Mouse (Mus musculus): ENCODE results near the gene Spsb4. TPM values are rescaled to one million over a fixed set of nuclear protein-coding genes. Genes with fewer than 3 reads are reported as not detected.

Spsb4 gene
- polyA plus RNA-seq, 1 experiment from 2014 or later = 23.5 TPM

DNA sequence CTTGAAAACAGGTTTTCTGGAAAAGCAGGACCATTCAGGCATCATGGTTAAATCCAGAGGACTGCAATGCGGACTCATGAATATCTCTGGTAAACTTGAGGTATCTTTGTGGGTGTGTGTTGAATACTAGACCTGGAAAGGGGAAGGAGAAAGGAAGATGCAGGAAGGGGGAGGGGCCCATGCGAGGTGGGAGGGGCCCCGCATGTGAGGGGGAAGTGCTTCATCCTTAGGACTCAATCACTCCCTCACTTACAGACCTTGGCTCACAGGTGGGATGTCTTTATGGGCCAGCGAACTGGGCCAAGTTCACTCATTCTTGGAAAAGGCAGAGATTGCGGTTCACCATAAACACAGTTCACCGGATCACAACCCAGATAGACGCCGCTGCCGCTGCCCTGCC is 4.9 kb downstream of the Spsb4 start:
- Histone ChIP-seq H3K4me1 (peaks cover 49% of the 10 kb centered on the region), H3K9ac (no peak overlapping the region), H3K27me3 (0 out of 2 replicates have a peak, but pooled peaks cover 12% of the 10 kb centered on the region), H3K36me3 (no peaks in the 10 kb centered on the region; the same call in 1 of the 2 replicates), H3K4me2 (no peak overlapping the region), H3K9me3 (no peaks in the 10 kb centered on the region), H3K4me3 (no peak overlapping the region), H3K27ac (no peak overlapping the region)
- 80% methylated on average over 9 of the region's 9 CpGs for WGBS
- no peak for ATAC-seq (ENCODE audit: insufficient number of reproducible peaks, low FRiP score, low TSS enrichment, low read depth)

DNA sequence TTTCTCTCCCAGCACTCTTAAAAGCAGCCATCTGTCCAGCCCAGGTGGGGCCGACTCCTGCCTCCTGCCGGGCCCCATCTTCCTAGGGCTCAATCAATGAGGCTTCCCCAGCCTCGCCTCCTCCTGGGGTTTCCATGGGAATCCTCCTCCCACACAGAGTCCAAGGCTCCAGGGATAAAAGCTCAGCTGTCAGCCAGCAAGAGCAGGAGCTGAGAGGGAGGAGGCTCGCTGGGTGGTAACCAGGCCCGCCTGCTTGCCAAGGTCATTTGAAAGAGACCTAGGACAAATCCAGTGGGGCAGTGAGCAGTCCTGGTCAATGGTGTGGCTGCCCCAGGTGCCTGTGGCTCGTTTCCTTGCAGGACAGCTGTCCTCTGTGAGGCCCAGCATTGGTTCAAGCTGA is 5.5 kb downstream of the Spsb4 start:
- no peak overlapping the region for H3K27ac ChIP-seq
- H3K4me3 ChIP-seq = no peak overlapping the region
- no peak overlapping the region for H3K9ac ChIP-seq
- H3K4me1 ChIP-seq = peaks cover 46% of the 10 kb centered on the region
- WGBS = 34% methylated on average over 6 of the region's 6 CpGs
- H3K36me3 ChIP-seq = no peaks in the 10 kb centered on the region; the same call in 1 of the 2 replicates
- ATAC-seq (ENCODE audit: insufficient number of reproducible peaks, low FRiP score, low TSS enrichment, low read depth) = no peak
- 0 out of 2 replicates have a peak, but pooled peaks cover 11% of the 10 kb centered on the region for H3K27me3 ChIP-seq
- H3K4me2 ChIP-seq = no peak overlapping the region
- no peaks in the 10 kb centered on the region for H3K9me3 ChIP-seq

DNA sequence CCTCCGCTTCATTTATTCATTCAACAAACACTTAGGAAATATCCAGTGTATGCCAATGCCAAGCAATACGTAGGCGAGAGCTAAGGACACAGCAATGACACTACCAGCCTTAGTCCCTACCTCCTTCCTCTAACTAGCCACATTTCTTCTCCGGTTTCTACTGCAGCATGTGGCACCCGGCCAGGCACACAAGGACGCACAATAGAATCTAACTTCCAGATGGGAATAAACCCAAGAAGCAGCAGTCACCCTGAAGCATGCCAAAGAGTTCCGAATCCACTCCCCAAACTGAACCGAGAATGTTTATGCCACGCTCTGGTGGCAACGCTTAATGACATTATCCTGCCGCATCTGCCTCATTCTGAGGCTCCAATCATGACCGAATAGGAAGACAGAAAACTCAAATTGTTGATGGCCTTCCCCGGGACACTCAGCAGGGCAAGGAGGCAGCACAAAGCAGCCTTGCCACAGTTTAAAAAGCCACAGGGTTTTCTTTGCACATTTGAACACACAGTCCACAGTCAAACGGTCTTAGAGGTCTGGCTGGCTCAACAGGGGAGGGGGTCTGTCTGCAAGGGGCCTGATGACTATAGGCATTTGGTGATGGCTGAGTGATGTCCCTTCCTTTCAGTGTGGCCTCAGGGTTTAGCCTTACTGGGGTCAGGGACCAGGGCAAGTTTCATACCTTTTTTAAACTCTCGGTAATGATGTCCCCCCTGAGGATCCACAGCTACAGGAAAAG is 7.0 kb downstream of the Spsb4 start:
- no peaks in the 10 kb centered on the region for H3K27me3 ChIP-seq
- H3K36me3 ChIP-seq = no peaks in the 10 kb centered on the region; the same call in 1 of the 2 replicates
- H3K27ac ChIP-seq = no peak overlapping the region
- H3K4me2 ChIP-seq = no peak overlapping the region
- peaks cover 31% of the 10 kb centered on the region for H3K4me1 ChIP-seq
- no peak overlapping the region for H3K9ac ChIP-seq
- 55% methylated on average over 15 of the region's 15 CpGs for WGBS
- H3K9me3 ChIP-seq = no peaks in the 10 kb centered on the region
- H3K4me3 ChIP-seq = no peak overlapping the region
- ATAC-seq (ENCODE audit: insufficient number of reproducible peaks, low FRiP score, low TSS enrichment, low read depth) = no peak

DNA sequence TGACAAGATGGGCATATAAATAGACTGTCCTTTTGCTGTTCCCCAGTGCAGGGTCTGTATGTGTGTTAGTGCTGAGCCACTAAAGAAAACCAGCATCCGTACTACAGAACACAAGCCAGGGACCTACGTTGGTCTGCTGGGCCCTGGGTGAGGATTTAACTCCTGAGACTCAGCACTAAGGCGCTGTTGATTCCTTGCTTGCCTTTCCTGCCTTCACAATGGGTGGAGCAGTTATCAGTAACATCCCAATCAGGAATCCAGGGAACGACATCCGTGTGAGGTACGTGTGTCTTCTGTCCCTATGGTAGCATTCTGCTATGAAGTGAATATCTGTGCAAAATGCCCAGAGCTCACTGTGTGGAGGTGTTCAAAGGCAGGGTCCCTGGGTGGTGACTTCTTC is 8.2 kb downstream of the Spsb4 start:
- H3K4me3 ChIP-seq = no peak overlapping the region
- 91% methylated on average over 6 of the region's 6 CpGs for WGBS
- no peak for ATAC-seq (ENCODE audit: insufficient number of reproducible peaks, low FRiP score, low TSS enrichment, low read depth)

DNA sequence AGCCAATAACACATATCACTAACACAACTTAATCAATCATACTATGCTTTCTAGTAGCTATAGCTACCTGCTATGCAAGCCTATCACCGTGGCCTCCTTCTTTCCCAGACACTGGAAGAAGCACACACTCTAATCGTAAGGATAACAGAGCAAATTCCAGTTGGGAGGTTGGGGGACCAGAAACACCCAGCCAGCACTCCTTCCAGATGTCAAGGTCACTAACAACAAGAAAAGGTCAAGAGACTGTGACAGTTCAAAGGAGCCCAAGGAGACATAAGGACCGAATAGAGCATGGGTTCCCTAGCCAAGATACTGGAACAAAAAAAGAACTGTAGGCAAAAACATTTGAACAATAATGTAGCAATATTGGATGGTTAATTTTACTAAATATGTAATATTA is 13.9 kb downstream of the Spsb4 start:
- H3K4me2 ChIP-seq = no peak overlapping the region
- peaks cover 8% of the 10 kb centered on the region for H3K4me1 ChIP-seq
- no peaks in the 10 kb centered on the region for H3K27me3 ChIP-seq
- WGBS = 31% methylated on average over 3 of the region's 3 CpGs
- ATAC-seq (ENCODE audit: insufficient number of reproducible peaks, low FRiP score, low TSS enrichment, low read depth) = no peak
- no peak overlapping the region for H3K4me3 ChIP-seq
- H3K36me3 ChIP-seq = no peaks in the 10 kb centered on the region; the same call in 1 of the 2 replicates
- no peak overlapping the region for H3K9ac ChIP-seq
- H3K9me3 ChIP-seq = no peaks in the 10 kb centered on the region
- no peak overlapping the region for H3K27ac ChIP-seq

More for the DNA sequence above, 8.2 kb downstream of the Spsb4 start:
- Histone ChIP-seq H3K4me1 (peaks cover 22% of the 10 kb centered on the region), H3K27ac (no peak overlapping the region), H3K4me2 (no peak overlapping the region), H3K9ac (no peak overlapping the region), H3K27me3 (no peaks in the 10 kb centered on the region), H3K9me3 (no peaks in the 10 kb centered on the region), H3K36me3 (no peaks in the 10 kb centered on the region; the same call in 1 of the 2 replicates)

DNA sequence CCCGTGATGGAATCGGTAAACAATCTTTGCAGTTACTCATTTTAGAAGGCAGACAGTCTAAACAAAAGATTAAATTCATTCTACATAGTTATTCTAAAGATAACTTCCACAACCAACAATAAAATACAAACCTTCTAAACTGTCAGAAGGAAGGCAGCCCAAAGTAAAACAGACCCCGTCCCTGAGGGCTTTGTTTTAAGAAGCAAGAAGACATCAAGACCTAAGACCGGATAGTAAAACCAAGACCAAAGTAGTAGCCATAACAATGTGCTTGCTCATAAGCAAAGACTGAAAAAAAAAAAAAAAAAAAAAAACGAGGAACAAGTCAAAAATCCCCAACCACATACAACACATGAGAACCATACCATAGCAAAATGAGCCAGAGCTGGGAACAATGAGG is 15.5 kb downstream of the Spsb4 start:
- no peaks in the 10 kb centered on the region for H3K9me3 ChIP-seq
- no peaks in the 10 kb centered on the region for H3K36me3 ChIP-seq
- no peak for ATAC-seq (ENCODE audit: insufficient number of reproducible peaks, low FRiP score, low TSS enrichment, low read depth)
- H3K9ac ChIP-seq = no peak overlapping the region
- no peaks in the 10 kb centered on the region for H3K27me3 ChIP-seq
- no peak overlapping the region for H3K27ac ChIP-seq
- 46% methylated on average over 4 of the region's 5 CpGs for WGBS
- H3K4me3 ChIP-seq = no peak overlapping the region
- H3K4me2 ChIP-seq = no peak overlapping the region
- peaks cover 8% of the 10 kb centered on the region for H3K4me1 ChIP-seq

DNA sequence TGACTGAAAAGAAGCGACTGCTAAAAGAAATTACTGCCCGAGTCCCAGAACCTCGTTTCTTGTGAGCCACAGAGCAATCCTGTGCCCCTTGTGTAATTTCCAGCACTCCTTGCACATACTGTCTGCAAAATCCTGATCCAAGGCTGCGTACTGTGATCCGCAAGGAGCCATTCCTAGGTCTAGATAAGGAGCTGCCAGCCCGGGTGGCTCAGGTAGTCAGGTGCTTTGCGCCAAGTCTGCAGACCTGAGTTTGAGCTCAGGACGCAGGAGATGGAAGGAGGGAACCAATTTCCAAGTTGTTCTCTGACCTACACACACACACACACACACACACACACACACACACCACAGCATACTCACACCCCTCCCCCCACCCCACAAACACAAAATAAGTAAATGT is 16.0 kb downstream of the Spsb4 start:
- 71% methylated on average over 8 of the region's 8 CpGs for WGBS
- Histone ChIP-seq H3K27me3 (no peaks in the 10 kb centered on the region), H3K4me1 (peaks cover 8% of the 10 kb centered on the region), H3K4me2 (no peak overlapping the region), H3K36me3 (no peaks in the 10 kb centered on the region), H3K27ac (no peak overlapping the region), H3K9ac (no peak overlapping the region), H3K9me3 (no peaks in the 10 kb centered on the region), H3K4me3 (no peak overlapping the region)
- ATAC-seq (ENCODE audit: insufficient number of reproducible peaks, low FRiP score, low TSS enrichment, low read depth) = no peak

DNA sequence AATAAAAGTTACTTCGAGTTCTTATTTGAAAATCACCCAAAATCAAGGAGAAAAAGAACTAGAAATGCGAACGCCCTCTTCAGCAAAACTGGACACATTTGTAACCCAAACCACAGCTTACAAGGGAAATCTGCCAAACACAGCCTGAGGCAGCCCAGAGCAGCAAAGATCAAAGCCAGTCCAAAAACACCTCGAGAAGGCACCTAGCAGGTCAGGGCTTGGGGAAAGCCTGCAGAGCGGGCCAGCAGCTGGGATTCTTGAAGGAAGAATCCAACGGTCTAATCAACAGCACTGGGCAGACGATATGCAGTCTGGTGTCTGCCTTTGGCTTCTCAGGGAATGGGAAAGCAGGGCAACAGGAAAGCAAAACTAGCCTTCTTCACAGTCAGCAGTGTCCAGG is 16.6 kb downstream of the Spsb4 start:
- no peak for ATAC-seq (ENCODE audit: insufficient number of reproducible peaks, low FRiP score, low TSS enrichment, low read depth)

DNA sequence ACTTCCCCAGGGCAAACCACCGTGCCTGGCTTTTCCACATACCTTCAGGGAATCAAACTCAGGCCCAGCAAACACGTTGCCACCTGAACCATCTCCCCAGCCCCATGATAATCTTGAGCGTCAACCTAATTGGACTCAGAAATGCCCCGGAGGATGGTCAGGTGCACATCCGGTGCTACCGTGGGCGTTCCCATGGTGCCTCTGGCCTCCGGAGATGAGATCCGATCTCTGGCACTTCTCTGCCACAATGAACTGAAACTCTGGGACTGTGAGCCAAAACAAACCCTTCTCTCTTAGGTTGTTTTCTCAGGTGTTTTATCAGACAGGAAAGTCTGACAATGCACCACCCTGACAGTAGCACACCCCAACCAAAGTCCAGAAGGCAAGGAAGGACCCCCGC is 17.2 kb downstream of the Spsb4 start:
- 56% methylated on average over 10 of the region's 10 CpGs for WGBS
- no peak for ATAC-seq (ENCODE audit: insufficient number of reproducible peaks, low FRiP score, low TSS enrichment, low read depth)
- Histone ChIP-seq H3K27ac (no peak overlapping the region), H3K9ac (no peak overlapping the region), H3K9me3 (no peaks in the 10 kb centered on the region), H3K4me2 (no peak overlapping the region), H3K36me3 (no peaks in the 10 kb centered on the region), H3K4me3 (no peak overlapping the region), H3K27me3 (no peaks in the 10 kb centered on the region), H3K4me1 (peaks cover 8% of the 10 kb centered on the region)

More for the DNA sequence above, 16.6 kb downstream of the Spsb4 start:
- Histone ChIP-seq H3K36me3 (no peaks in the 10 kb centered on the region), H3K4me2 (no peak overlapping the region), H3K9ac (no peak overlapping the region), H3K4me1 (peaks cover 8% of the 10 kb centered on the region), H3K9me3 (no peaks in the 10 kb centered on the region), H3K27ac (no peak overlapping the region; the same call in 1 of the 2 replicates), H3K27me3 (no peaks in the 10 kb centered on the region), H3K4me3 (no peak overlapping the region)
- WGBS = 23% methylated on average over 7 of the region's 7 CpGs

DNA sequence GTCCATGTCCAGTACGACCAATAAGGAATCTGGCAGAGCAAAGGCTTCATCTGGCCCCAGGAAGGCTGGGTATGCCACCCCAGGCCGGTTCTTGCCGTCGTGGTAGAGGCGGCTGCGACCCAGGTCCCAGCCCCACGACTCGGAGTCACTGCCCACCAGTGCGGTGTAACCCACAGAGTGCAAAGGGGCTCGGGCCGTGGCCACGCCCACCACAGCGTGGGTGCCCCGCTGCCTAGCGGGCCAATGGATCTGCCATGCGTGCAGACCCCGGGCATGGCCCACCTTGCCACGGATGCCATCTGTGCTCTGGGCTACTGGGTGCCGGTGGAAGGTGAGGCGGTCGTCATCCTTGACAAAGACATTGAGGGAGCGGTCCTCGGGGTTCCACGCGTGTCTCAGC is 22.9 kb downstream of the Spsb4 start:
- H3K4me3 ChIP-seq = no peak overlapping the region
- H3K4me2 ChIP-seq = no peak overlapping the region
- no peak overlapping the region for H3K9ac ChIP-seq
- no peaks in the 10 kb centered on the region for H3K9me3 ChIP-seq
- 96% methylated on average over 25 of the region's 25 CpGs for WGBS
- 0 out of 2 replicates have a peak, but pooled peaks cover 3% of the 10 kb centered on the region for H3K4me1 ChIP-seq
- H3K36me3 ChIP-seq = peaks cover 8% of the 10 kb centered on the region
- no peak overlapping the region for H3K27ac ChIP-seq
- H3K27me3 ChIP-seq = no peaks in the 10 kb centered on the region
- ATAC-seq (ENCODE audit: insufficient number of reproducible peaks, low FRiP score, low TSS enrichment, low read depth) = no peak

DNA sequence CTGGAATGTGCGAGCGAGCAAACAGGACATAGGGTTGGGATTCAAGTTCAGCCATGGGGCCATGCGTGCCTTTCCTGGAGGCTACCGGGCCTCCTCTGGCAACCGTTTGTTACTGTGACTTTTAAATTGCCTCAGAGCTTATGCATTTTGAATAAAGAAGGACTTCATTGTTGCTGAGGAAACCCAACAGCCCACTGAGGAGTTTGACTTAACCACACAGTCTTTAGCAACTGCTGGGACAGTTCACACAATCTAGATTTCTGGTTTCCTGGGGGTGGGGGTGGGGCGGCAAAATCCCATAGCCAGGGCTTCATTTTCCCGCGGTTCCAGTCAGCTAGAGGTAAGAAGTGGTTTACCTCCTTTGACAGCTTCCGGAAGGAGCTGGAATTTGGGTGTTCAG is 23.9 kb downstream of the Spsb4 start:
- H3K9me3 ChIP-seq = no peaks in the 10 kb centered on the region
- no peak overlapping the region for H3K4me2 ChIP-seq
- peaks cover 8% of the 10 kb centered on the region for H3K36me3 ChIP-seq
- no peak overlapping the region for H3K4me3 ChIP-seq
- 79% methylated on average over 9 of the region's 9 CpGs for whole genome bisulfite sequencing
- no peak overlapping the region for H3K27ac ChIP-seq
- no peaks in the 10 kb centered on the region for H3K27me3 ChIP-seq
- H3K4me1 ChIP-seq = peaks cover 9% of the 10 kb centered on the region
- ATAC-seq (ENCODE audit: insufficient number of reproducible peaks, low FRiP score, low TSS enrichment, low read depth) = no peak
- H3K9ac ChIP-seq = no peak overlapping the region

DNA sequence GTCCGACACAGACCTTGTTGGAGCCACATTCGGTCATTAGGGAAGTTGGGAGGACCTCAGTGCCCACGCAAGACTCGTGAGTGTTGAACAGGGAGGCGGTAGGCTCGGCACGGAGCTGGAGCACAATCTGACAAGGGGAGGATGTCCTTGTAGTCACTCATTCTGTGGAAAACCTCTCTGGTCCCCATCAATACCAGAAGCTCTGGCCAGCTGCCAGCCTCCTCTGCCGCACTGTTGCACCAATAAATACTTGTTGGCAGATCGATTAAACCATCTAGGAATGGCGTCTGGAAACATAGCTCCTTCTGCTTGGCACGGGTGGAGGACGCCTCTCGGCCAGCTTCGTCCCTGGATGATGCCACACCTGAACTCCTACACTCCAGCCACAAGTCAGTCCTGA is 27.5 kb downstream of the Spsb4 start:
- Histone ChIP-seq H3K9ac (no peak overlapping the region), H3K4me3 (no peak overlapping the region), H3K27me3 (no peaks in the 10 kb centered on the region), H3K27ac (no peak overlapping the region), H3K36me3 (peaks cover 8% of the 10 kb centered on the region), H3K4me1 (peaks cover 28% of the 10 kb centered on the region), H3K4me2 (no peak overlapping the region), H3K9me3 (no peaks in the 10 kb centered on the region)
- no peak for ATAC-seq (ENCODE audit: insufficient number of reproducible peaks, low FRiP score, low TSS enrichment, low read depth)
- 57% methylated on average over 14 of the region's 14 CpGs for WGBS

Data from limb, embryonic 15.5 days (tissue).